Mouse (Mus musculus) small intestine, adult 2 months (tissue): ENCODE results near the gene Osbpl3.

Source experiments
- CTCF ChIP-seq: fragments of 200-500 bp; IDR thresholded peaks from 2 replicates; pipeline ENCODE4 v1.5.1; 2012; ENCODE audit warnings: low read depth, mild to moderate bottlenecking, control low read depth, inconsistent platforms, low read length, moderate library complexity, mixed read lengths; ENCODE audit not compliant: insufficient replicate concordance, insufficient read length; ENCODE audit errors: extremely low read depth
- POLR2A ChIP-seq: fragments of 200-500 bp; IDR thresholded peaks from 2 replicates; pipeline ENCODE4 v1.6.1; 2012; ENCODE audit warnings: low read depth, mild to moderate bottlenecking, control low read depth, inconsistent platforms, low read length, moderate library complexity

DNA sequence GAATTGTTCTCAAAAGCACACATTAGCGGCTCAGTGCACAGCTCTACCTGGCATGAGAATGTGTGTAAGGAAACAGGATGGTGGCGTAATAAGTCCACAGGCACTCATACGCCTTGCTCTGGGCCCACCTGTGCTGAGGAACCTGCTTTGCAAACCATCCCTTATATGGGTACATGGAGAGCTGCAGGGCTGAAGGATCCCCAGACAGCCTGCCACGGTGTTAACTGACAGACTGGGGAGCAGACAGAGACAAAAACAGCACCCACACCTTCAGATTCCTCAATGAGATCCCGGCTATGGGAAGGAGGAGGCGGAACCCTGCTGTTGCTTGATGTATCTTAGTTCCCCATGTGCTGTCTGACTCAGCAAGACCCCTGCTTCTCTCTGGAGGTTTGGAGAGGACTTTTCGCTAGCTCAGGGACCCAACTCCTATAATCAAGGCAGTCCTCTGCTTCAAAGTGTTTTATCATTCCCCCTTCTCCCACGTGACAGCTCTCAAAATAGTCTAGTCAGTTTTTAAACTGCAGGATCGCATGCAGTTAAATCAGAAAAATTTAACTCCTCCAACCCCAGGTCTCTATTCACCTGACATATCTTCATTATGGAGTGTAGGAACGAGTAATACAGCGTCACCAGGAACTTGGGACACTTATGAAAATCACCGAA lies 141.5 kb downstream of the Osbpl3 start:
- TF ChIP-seq CTCF (no peak), POLR2A (no peak)
